Mouse (Mus musculus) hindbrain, embryonic 14.5 days (tissue): Measurements from ENCODE around the gene Stx18. TPM values are rescaled to one million over a fixed set of nuclear protein-coding genes. Genes with fewer than 3 reads are reported as not detected.

ENCODE experiments used
- ATAC-seq: fragments of 200-750 bp; cut with Nextera tagmentation; 2 replicates; pipeline ENCODE4 v1.8.0; 2017; ENCODE audit warnings: moderate number of reproducible peaks, mild to moderate bottlenecking, moderate TSS enrichment, moderate library complexity; ENCODE audit not compliant: low FRiP score
- DNase-seq: peaks from one replicate; pipeline ENCODE4 v3.0.0-alpha.2; 2015; ENCODE audit warnings: low spot score
- H3K27ac ChIP-seq: fragments of 300-500 bp; sonication (generic); 2 replicates; pipeline ENCODE4 v1.5.1; 2014; ENCODE audit warnings: mild to moderate bottlenecking, moderate library complexity
- H3K27me3 ChIP-seq: fragments of 300-500 bp; sonication (generic); 2 replicates; pipeline ENCODE4 v1.6.1; 2014; ENCODE audit warnings: mild to moderate bottlenecking, low read length, mixed read lengths; ENCODE audit not compliant: control insufficient read depth, insufficient read depth
- H3K36me3 ChIP-seq: fragments of 300-500 bp; sonication (generic); replicated peaks from 2 replicates; pipeline ENCODE4 v1.6.1; 2014; ENCODE audit not compliant: control insufficient read depth, insufficient read depth
- H3K4me1 ChIP-seq: fragments of 300-500 bp; sonication (generic); replicated peaks from 2 replicates; pipeline ENCODE4 v1.6.1; 2014; ENCODE audit warnings: antibody characterized with exemption, low read length, mixed read lengths; ENCODE audit not compliant: control insufficient read depth, insufficient read depth
- H3K4me2 ChIP-seq: fragments of 300-500 bp; sonication (generic); replicated peaks from 2 replicates; pipeline ENCODE4 v1.6.1; 2014; ENCODE audit warnings: mild to moderate bottlenecking, moderate library complexity
- H3K4me3 ChIP-seq: fragments of 300-500 bp; sonication (generic); replicated peaks from 2 replicates; pipeline ENCODE4 v1.5.1; 2014; ENCODE audit warnings: mild to moderate bottlenecking, low read length
- H3K9ac ChIP-seq: fragments of 300-500 bp; sonication (generic); 2 replicates; pipeline ENCODE4 v1.6.1; 2014
- H3K9me3 ChIP-seq: fragments of 300-500 bp; sonication (generic); 2 replicates; pipeline ENCODE4 v1.6.1; 2016; ENCODE audit warnings: low read length; ENCODE audit not compliant: control insufficient read depth
- WGBS: fragments of 180-500 bp; shearing (Covaris S2); extraction: QIAGEN DNeasy Blood & Tissue Kit; methylation state at CpG from one replicate; pipeline ENCODE4 v1.1.7; 2014; 5-methylcytosine and 5-hydroxymethylcytosine counted together
- polyA plus RNA-seq: library from polyadenylated mRNA; unstranded; fragments of >200 nt; fragmentation: Nextera tagmentation; extraction: Ambion mirVana; gene quantifications from 2 replicates; pipeline ENCODE4 v1.2.1, GENCODE M21; 2014

Gene Stx18
- polyA plus RNA-seq, 1 experiment from 2014 or later, result 38.5 TPM

- no peak for ATAC-seq
- 83% methylated on average over 5 of the region's 5 CpGs for WGBS
- H3K27me3 ChIP-seq, result no peaks in the 10 kb centered on the region
Measured at GRCm38 (mm10) chr5:38027656-38028055, 10.9 kb upstream of the Stx18 start.

GRCm38 (mm10) chr5:38038274-38038673 is 268 bp upstream of the Stx18 start:
- H3K4me1 ChIP-seq, result peaks cover 11% of the 10 kb centered on the region
- WGBS, result 19% methylated on average over 9 of the region's 9 CpGs
- ATAC-seq, result no peak
- peak overlapping the region; percentile 81 for H3K4me3 ChIP-seq
- peak overlapping the region; percentile 86 for H3K4me2 ChIP-seq
- H3K36me3 ChIP-seq, result no peaks in the 10 kb centered on the region; the same call in 1 of the 2 replicates
- no peaks in the 10 kb centered on the region for H3K27me3 ChIP-seq
- no peaks in the 10 kb centered on the region for H3K9me3 ChIP-seq
- H3K27ac ChIP-seq, result no peak overlapping the region
- H3K9ac ChIP-seq, result peak overlapping the region; percentile 84
- no peak for DNase-seq

More at GRCm38 (mm10) chr5:38027656-38028055, 10.9 kb upstream of the Stx18 start:
- H3K36me3 ChIP-seq, result no peaks in the 10 kb centered on the region
- no peak overlapping the region for H3K27ac ChIP-seq
- no peaks in the 10 kb centered on the region for H3K4me1 ChIP-seq
- H3K9me3 ChIP-seq, result no peaks in the 10 kb centered on the region
- no peak overlapping the region for H3K9ac ChIP-seq
- DNase-seq, result no peak
- no peak overlapping the region for H3K4me3 ChIP-seq
- H3K4me2 ChIP-seq, result no peak overlapping the region

- DNase-seq (no peak), ATAC-seq (no peak)
- Histone ChIP-seq H3K4me3 (peak overlapping the region; percentile 81), H3K27me3 (no peaks in the 10 kb centered on the region), H3K27ac (no peak overlapping the region), H3K9me3 (no peaks in the 10 kb centered on the region), H3K4me2 (peak overlapping the region; percentile 86), H3K9ac (peak overlapping the region; percentile 84), H3K4me1 (peaks cover 11% of the 10 kb centered on the region), H3K36me3 (no peaks in the 10 kb centered on the region; the same call in 1 of the 2 replicates)
- WGBS, result 33% methylated on average over 9 of the region's 9 CpGs
Measured at GRCm38 (mm10) chr5:38039796-38040195, 1.3 kb downstream of the Stx18 start.

- WGBS, result 77% methylated on average over 2 of the region's 2 CpGs
- no peak overlapping the region for H3K4me2 ChIP-seq
- DNase-seq (no peak), ATAC-seq (no peak)
- H3K36me3 ChIP-seq, result no peaks in the 10 kb centered on the region; the same call in 1 of the 2 replicates
- no peaks in the 10 kb centered on the region for H3K27me3 ChIP-seq
- H3K27ac ChIP-seq, result no peak overlapping the region
- no peaks in the 10 kb centered on the region for H3K9me3 ChIP-seq
- H3K4me3 ChIP-seq, result no peak overlapping the region
- H3K4me1 ChIP-seq, result peaks cover 3% of the 10 kb centered on the region
- H3K9ac ChIP-seq, result no peak overlapping the region
Measured at GRCm38 (mm10) chr5:38044923-38045322, 6.4 kb downstream of the Stx18 start.

- Histone ChIP-seq H3K27me3 (no peaks in the 10 kb centered on the region), H3K27ac (no peak overlapping the region), H3K9me3 (no peaks in the 10 kb centered on the region), H3K4me3 (no peak overlapping the region), H3K36me3 (no peaks in the 10 kb centered on the region), H3K4me1 (no peaks in the 10 kb centered on the region), H3K4me2 (no peak overlapping the region), H3K9ac (no peak overlapping the region)
- ATAC-seq (no peak), DNase-seq (no peak)
- WGBS, result 56% methylated on average over 3 of the region's 3 CpGs
Measured at GRCm38 (mm10) chr5:38048177-38048576, 9.6 kb downstream of the Stx18 start.

DNA sequence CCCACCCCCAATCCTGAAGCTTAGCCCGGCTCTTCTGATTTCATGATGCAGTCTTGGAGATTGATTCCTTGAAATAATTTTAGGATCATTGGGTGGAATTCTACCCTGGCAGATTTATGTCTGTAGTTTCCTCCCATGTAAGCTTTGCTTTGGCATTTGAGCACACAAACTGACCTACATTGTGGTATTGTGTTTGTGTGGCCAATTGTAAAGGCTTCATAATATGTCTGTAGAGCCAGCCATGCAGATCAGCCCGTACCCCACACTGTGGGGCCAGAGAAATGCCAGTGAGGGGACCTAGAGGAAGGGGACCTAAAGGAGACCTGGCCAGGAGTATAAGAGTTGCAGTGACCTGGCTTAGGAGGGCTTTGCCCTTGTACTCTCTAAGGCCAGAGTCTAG is 22.5 kb downstream of the Stx18 start:
- no peaks in the 10 kb centered on the region for H3K27me3 ChIP-seq
- no peaks in the 10 kb centered on the region for H3K36me3 ChIP-seq
- WGBS, result 38% methylated on average over 2 of the region's 2 CpGs
- H3K4me3 ChIP-seq, result no peak overlapping the region
- H3K9ac ChIP-seq, result no peak overlapping the region
- no peak overlapping the region for H3K27ac ChIP-seq
- ATAC-seq (no peak), DNase-seq (no peak)
- H3K9me3 ChIP-seq, result no peaks in the 10 kb centered on the region
- H3K4me1 ChIP-seq, result no peaks in the 10 kb centered on the region
- H3K4me2 ChIP-seq, result no peak overlapping the region

DNA sequence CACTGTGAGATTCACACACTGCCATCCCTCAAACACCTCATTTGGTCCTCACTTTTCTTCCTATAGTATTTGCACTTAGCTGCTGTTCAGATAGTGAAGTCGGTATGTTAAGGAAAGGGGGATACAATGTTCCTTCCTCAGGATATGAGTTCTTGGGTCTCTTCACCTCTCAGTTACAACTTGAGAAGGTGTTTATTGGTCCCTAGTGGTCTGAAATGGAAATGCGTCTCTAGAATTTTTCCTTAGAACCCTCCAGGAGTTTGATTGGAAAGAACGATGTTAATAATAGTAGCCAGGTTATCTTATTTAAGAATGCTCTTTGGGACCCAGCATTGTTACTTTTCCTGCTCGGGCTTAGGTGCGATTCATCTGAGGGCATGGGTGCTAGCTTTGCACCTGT is 24.2 kb downstream of the Stx18 start:
- H3K4me1 ChIP-seq, result no peaks in the 10 kb centered on the region

DNA sequence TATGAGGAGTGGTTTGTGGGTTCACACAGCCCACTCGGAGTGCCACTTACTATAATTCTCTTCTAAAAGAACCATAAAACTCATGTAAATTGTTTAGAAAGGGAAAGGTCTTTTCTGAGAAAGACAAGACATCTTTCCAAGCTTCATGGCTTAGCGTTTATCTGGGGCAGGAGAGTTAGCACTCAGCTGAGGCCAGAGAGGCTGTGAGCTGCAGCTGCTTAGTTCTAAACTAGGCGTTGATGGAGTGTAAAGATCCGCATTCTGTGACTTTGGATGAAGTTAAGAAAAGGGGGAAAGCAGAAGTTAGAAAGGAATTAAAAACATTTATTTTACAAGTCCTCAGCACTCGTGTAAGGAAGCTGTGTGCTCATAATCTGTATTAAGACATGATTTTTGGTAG is 24.8 kb downstream of the Stx18 start:
- Histone ChIP-seq H3K9me3 (no peaks in the 10 kb centered on the region), H3K4me1 (no peaks in the 10 kb centered on the region), H3K27me3 (no peaks in the 10 kb centered on the region), H3K36me3 (no peaks in the 10 kb centered on the region), H3K4me2 (no peak overlapping the region), H3K27ac (no peak overlapping the region), H3K4me3 (no peak overlapping the region), H3K9ac (no peak overlapping the region)
- whole genome bisulfite sequencing, result 75% methylated on average over 5 of the region's 5 CpGs
- DNase-seq (no peak), ATAC-seq (no peak)

More for the DNA sequence above, 24.2 kb downstream of the Stx18 start:
- H3K4me3 ChIP-seq, result no peak overlapping the region
- H3K27ac ChIP-seq, result no peak overlapping the region
- H3K4me2 ChIP-seq, result no peak overlapping the region
- no peak overlapping the region for H3K9ac ChIP-seq
- H3K9me3 ChIP-seq, result no peaks in the 10 kb centered on the region
- DNase-seq, result peak; percentile 53
- no peaks in the 10 kb centered on the region for H3K27me3 ChIP-seq
- 27% methylated on average over 5 of the region's 5 CpGs for WGBS
- ATAC-seq, result no peak
- no peaks in the 10 kb centered on the region for H3K36me3 ChIP-seq

DNA sequence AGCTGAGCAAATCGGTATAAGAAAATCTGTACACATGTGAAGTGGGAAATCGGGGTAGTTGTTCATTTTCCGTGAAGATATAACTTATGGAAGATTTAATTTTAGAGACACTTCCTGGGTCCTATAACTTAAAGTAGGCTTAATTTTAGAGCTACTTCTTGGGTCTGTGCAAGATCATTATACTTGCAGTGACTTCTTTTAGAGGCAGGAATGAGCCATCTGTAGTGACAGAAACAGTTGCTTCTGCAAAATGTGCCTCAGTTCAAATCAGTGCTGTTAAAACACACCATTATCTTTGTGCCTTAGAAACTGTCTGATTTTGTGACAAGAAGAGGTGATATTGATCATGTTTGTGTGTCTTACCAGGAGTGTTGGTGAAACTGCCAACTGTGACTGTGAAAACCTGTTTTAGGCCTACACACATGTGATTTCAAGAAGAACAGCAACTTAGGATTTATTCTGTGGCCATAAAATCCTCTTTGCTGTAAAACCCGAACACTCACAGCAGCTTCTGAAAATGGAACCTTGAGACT is 25.6 kb downstream of the Stx18 start:
- no peak overlapping the region for H3K4me3 ChIP-seq
- WGBS, result 91% methylated on average over 4 of the region's 4 CpGs

DNA sequence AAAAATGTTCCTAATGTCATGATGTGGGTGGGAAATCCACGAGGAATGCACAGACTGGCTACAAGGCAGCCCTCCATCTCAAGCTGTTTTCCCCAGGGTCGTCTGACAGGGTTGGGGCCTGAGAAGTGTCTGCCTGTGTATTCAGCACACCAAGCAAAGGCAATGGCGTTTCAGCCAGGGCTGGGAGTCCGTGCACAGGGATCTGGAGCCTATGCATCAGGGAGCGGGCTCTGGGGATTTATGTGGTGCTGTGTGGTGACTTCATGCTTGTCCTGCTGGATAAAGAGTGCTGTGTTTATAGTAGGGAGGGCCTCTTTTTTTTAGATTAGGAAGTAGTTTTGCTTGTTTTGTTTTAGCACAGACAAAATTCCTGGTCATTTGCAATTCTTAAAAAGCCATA is 26.2 kb downstream of the Stx18 start:
- Histone ChIP-seq H3K4me1 (no peaks in the 10 kb centered on the region), H3K4me3 (no peak overlapping the region), H3K4me2 (no peak overlapping the region), H3K36me3 (no peaks in the 10 kb centered on the region), H3K9me3 (no peaks in the 10 kb centered on the region), H3K9ac (no peak overlapping the region), H3K27me3 (no peaks in the 10 kb centered on the region), H3K27ac (no peak overlapping the region)
- ATAC-seq, result no peak
- no peak for DNase-seq
- 30% methylated on average over 5 of the region's 5 CpGs for WGBS

More for the DNA sequence above, 25.6 kb downstream of the Stx18 start:
- DNase-seq (no peak), ATAC-seq (no peak)
- Histone ChIP-seq H3K36me3 (no peaks in the 10 kb centered on the region), H3K9ac (no peak overlapping the region), H3K4me2 (no peak overlapping the region), H3K4me1 (no peaks in the 10 kb centered on the region), H3K27me3 (no peaks in the 10 kb centered on the region), H3K9me3 (no peaks in the 10 kb centered on the region), H3K27ac (no peak overlapping the region)
